Mouse (Mus musculus) liver, adult 2 months (tissue): ENCODE measurements around the gene Pik3c2g.

Experiments used
- CTCF ChIP-seq: fragments of 200-500 bp; IDR thresholded peaks from 2 replicates; pipeline ENCODE4 v1.5.1; 2011; ENCODE audit warnings: low read depth, low read length, control low read depth
- POLR2A ChIP-seq: fragments of 200-500 bp; IDR thresholded peaks from 2 replicates; pipeline ENCODE4 v1.6.1; 2011; ENCODE audit warnings: low read length, control low read depth; ENCODE audit not compliant: insufficient read depth; ENCODE audit errors: extremely low read depth

GRCm38 (mm10) chr6:139735708-139736626 lies 148.9 kb downstream of the Pik3c2g start:
- TF ChIP-seq CTCF, result no peak
- TF ChIP-seq POLR2A, result no peak
